In the genomic region with DNA sequence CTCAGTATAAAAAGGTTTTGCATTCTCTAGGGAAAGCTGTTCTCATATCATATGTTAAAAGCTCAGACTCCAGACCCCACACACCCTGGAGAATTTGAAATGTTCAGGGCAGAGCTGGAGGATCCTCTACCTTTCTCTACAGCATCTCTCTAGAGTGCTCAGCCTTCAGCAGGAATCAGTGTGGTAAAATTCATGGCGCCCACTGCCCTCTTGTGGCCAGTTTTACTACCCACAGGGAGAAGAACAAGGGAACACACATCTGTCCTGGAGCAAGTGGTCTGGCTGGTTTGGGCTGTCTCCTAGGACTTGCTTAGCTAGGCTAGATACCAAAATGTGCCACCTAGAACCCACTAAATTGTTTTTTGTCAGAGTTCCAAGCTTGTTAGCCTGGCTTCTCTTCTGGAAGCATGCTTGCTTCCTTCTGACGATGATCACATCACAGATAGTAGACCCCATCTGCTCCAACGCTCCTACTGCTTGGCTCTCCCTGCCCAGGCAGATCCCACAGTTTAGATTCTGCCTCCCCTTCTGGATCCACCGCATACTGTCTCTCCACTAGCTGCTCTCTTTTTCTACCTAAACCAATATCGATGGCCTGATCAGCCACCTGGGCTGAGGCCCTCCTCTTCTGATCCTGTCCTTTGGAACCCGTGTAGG, we compare ENCODE assay signal across 9 mouse cellular contexts. TPM values are rescaled to one million over a fixed set of nuclear protein-coding genes. Genes with fewer than 3 reads are reported as not detected.
A peak's percentile ranks its signal among the peaks of the same experiment; 100 is the strongest.
DNase-seq lines count a peak whose midpoint lies in the region; ATAC-seq lines count a peak whose summit lies in the region.
"Had no signal": no experiment of that assay in that cellular context is flagged by ENCODE, and none has a peak within 500 bp of the region (broad histone marks: within the 10 kb centered on the region; RNA-seq: fewer than 3 reads in every experiment).

No protein-coding gene starts in this region.

- no peak overlapping the region for H3K9ac ChIP-seq in hindbrain, embryonic 15.5 days

- no peaks in the 10 kb centered on the region for H3K36me3 ChIP-seq in hindbrain, embryonic 15.5 days

- no peaks in the 10 kb centered on the region for H3K9me3 ChIP-seq in hindbrain, embryonic 15.5 days

- H3K4me3 ChIP-seq in hindbrain, embryonic 15.5 days: no peak overlapping the region
- H3K4me3 ChIP-seq: myocyte had no signal

- no peak overlapping the region for H3K27ac ChIP-seq in hindbrain, embryonic 15.5 days (replicated peaks)

- H3K4me2 ChIP-seq in hindbrain, embryonic 15.5 days: no peak overlapping the region

- no peaks in the 10 kb centered on the region for H3K27me3 ChIP-seq in hindbrain, embryonic 15.5 days

- WGBS in hindbrain, embryonic 15.5 days: 76% methylated on average over 6 of the region's 6 CpGs

- H3K4me1 ChIP-seq in hindbrain, embryonic 15.5 days (replicated peaks): no peaks in the 10 kb centered on the region

- ATAC-seq in hindbrain, embryonic 15.5 days (ENCODE audit: low FRiP score, low read depth): peak; percentile 88

- peak; percentile 84 for DNase-seq in R1 (ENCODE audit: low read depth, low spot score)
- peak; percentile 86 to 87 for DNase-seq in cerebellum, postnatal 10 days
- DNase-seq in frontal cortex, postnatal 14 days (ENCODE audit: low spot score in 2 of 2): peak; percentile 49 to 80
- peak; percentile 56 to 79 for DNase-seq in layer of hippocampus, postnatal 25 days (ENCODE audit: extremely low spot score in 1 of 2, low spot score in 1 of 2)
- DNase-seq in lung, postnatal 25 days (ENCODE audit: low spot score): peak; percentile 84
- DNase-seq in retina, postnatal 7 days (ENCODE audit: low read depth, low spot score): peak; percentile 49
- peak; percentile 45 for DNase-seq in urinary bladder, adult 2 months (ENCODE audit: low spot score)

RNA-seq across cellular contexts. Expression of a gene that starts 31.3 kb away (rescaled TPM):
- 9.1 and 9.8 TPM in 2 replicates for polyA plus RNA-seq in hindbrain, embryonic 15.5 days (2015; fragmentation: Nextera tagmentation; extraction: Ambion mirVana)
- 10 to 100 TPM in 1 of 2 experiments, 1 to 10 TPM in 1; 9.1 to 10.5 TPM for total RNA-seq in layer of hippocampus, postnatal 25 days (2021)
- 8.8 and 10.2 TPM in 2 replicates for polyA plus RNA-seq in urinary bladder, adult 2 months (2012; rRNA removed)
